Mouse (Mus musculus) heart, postnatal 14 days (tissue): ENCODE measurements around the gene Prpf8. TPM values are rescaled to one million over a fixed set of nuclear protein-coding genes. Genes with fewer than 3 reads are reported as not detected.
"Not testable (repeated sequence)": the region's sequence is repeated elsewhere in the genome, so short reads cannot be mapped to it uniquely, and the experiment has no call there.

Experiments used
- DNase-seq, 2 experiments: peaks; one replicate each; pipeline ENCODE4 v3.0.0; 2021 to 2022
- intact Hi-C: fragments of 180-260 bp; cut with DNase I; formaldehyde crosslinking; loops from one replicate; pipeline ENCODE4 v1.15.1; 2025
- long read RNA-seq, 2 experiments: library from polyadenylated mRNA; stranded (forward); transcript quantifications; one replicate each; pipeline ENCODE4 v2.0.0; 2021
- total RNA-seq, 2 experiments: library from RNA; stranded (reverse); gene quantifications; 2 replicates each; pipeline ENCODE4 v1.2.3; 2021

Prpf8 gene
- total RNA-seq = 10 to 100 TPM; 84.8 to 93.3 TPM
- long read RNA-seq, experiment 1, partial matches to known transcripts = 23 of 23 reads
- long read RNA-seq, experiment 1, other reads (novel, unspliced or antisense) = 0 of 23 reads
- long read RNA-seq, experiment 2, partial matches to known transcripts = 27 of 27 reads
- long read RNA-seq, experiment 2, other reads (novel, unspliced or antisense) = 0 of 27 reads

DNA sequence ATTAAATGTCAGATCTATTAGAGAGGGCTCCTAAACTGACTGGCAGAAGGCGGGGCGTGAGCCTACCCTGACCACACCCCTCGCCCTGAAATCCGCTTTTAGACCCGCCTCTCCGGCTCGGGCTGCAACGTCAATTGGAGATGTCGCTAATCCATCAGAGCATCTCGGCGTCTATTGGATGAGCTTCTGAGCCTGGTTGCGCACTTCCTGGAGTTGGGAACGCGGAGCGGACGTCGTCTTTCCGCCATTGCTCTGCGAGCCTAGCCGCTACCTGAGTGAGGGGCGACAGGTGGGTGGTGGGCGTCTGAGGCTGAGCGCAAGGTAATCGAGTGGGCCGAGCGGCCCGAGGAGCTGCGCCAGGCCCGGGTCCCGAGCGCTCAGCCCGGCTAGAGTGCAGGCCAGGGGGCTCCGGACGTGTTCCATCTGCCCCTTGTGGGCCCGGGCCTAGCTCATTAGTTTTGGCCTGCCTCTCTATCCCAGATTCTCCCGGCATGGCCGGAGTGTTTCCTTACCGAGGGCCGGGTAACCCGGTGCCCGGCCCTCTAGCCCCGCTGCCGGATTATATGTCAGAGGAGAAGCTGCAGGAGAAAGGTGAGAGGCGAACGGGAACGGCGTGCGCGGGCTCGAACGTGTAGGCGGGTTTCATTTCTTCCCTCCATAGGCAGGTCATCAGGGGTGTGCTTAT, at the start of gene Prpf8:
Gene Prpf8, plus strand, starts transcription at position 216 of the 685 bp plus-strand sequence.
- DNase-seq = peak; percentile 95 to 97
- intact Hi-C loops = loop anchor here (2.0 to 10.0 kb wide), 3 partner anchors 18 to 302 kb away; partner anchors contain the start of gene Wdr81

DNA sequence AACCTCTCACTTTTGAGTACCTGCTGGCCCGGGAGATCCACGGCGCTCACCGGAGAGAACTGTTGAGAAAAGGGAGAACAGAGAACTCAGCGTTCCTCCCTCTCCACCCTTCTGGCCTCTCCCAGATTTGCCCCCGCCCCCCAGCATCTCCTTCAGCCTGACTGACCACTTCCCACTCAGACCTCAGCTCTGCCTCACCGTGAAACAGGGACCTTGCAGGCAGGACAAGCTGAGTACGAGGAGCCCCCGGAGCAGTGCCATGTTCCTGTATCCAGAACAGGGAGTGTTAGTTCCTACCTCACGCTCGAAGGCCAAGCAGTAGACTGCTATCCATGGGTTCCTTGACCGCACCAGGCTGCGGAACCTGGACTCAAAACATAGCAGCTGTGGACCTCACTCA, 48.4 kb upstream of the Prpf8 start:
- intact Hi-C loops = no loop called here
- DNase-seq = no peak

DNA sequence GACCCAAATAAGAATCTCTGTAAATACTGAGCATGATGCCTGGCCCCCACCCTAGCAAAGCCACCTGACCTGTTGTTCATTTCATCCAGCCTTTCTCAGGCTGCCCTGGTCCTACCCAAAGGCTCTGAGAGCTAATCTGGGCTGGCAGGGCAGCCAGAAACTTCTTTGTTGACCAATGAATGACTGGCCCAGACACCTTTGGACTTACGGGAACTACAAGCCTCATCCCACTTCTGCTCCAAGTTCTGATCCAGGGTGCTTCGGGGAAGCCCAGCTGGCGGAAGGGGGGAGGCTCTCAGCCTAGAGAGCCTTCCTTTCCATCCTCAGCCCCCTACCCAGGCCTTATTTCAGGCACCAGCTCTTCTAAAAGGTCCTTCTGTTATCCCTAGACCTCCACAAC, 47.8 kb upstream of the Prpf8 start:
- no peak for DNase-seq
- intact Hi-C loops = no loop called here

DNA sequence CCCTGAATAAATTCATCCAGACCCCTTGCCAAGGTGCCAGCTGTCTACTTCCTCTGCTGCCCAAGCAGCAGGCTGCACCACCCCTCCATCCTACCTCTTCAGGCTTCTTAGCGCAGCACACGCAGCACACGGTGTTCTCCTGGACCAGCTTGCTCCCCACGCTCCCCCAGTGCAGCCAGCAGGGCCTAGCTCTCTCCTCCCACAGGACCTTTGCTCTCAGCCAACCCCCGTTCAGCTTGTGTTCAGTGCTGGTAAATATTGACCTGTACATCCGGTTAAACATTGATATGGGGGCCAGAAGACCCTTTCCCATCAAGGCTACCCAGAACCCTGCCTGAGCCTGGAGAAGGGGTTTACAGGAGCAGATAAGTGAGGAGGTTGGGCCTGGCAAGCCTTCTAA, 47.3 kb upstream of the Prpf8 start, which contains the start of gene Serpinf2:
Gene Serpinf2, minus strand, starts transcription at position 229 of the 400 bp plus-strand sequence.
- intact Hi-C loops = no loop called here
- no peak for DNase-seq

DNA sequence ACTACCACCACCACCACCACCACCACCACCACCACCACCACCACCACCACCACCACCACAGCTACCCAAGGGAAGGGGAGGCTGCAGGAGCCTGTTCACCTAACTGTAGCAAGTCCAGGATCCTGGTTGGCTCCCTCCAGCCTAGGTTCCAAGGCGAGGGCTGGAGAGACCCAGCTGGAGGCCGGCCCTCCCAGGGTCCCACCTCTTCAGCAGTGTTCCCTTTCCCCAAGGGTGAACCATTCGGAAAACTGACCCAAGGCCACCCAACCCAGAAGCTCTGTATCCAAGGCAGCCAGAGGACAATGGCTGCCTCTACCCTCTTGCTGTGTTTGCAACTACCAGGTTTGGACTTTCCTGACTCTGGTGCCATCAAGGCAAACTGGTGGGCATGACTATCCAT, 46.7 kb upstream of the Prpf8 start:
- intact Hi-C loops = no loop called here
- DNase-seq = no peak

DNA sequence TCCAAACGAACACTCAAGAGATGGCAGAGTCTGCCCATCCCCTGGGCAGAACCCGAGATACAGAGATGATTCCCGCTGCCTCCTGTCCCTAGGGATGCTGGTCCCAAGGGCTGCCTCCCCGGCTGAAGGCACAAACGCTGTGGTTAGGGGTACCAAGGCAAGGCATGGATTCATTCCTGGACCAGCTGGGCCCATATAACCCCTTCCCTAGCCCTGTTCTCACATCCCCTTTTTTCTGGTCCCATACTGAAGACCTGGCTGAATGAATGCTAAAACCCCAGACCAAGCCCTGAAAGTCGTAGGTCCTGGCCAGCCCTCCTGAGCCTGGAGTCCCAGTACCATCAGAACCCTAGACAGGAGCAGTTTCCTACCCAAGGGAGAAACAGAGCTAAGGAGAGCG, 45.6 kb upstream of the Prpf8 start:
- intact Hi-C loops = no loop called here
- no peak for DNase-seq

DNA sequence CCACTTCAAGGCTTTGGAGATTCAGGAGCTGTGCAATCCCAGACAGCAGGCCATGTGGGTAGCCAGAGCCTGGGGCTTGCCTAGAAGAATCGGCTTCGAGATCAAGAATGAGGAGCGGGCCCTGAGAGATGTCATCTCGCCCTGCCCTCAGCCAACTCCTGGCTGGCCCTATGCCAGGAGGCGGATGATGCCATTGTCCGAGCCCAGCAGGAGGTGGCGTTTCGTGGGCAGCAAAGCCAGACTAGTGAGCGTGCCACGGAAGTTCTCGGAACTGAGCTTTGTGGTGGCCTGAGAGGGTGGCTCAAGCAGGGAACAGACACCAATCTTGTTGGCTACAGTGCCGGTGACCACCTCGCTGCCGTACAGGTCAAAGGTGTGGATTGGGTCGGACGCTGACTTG, 45.0 kb upstream of the Prpf8 start:
- intact Hi-C loops = no loop called here
- no peak for DNase-seq

DNA sequence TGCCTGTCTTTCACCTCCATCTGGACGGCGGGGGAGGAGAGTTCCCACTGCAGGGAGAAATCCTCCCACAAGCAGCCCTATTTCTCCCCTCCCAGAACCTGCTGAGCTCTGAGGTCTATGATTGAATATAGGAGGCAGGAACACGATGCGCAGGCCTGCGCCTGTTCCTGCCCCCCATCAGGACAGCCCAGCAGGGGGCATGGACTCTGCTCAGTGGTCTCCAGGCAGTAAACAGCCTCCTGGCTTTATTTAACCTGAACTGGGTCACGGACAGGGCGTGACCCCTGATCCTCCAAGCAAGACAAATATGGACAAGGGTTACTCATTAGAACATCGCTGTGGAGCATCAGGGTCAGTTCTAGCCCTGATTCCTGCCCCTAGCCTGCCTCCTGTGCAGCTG, 42.9 kb upstream of the Prpf8 start:
- no peak for DNase-seq
- intact Hi-C loops = no loop called here

DNA sequence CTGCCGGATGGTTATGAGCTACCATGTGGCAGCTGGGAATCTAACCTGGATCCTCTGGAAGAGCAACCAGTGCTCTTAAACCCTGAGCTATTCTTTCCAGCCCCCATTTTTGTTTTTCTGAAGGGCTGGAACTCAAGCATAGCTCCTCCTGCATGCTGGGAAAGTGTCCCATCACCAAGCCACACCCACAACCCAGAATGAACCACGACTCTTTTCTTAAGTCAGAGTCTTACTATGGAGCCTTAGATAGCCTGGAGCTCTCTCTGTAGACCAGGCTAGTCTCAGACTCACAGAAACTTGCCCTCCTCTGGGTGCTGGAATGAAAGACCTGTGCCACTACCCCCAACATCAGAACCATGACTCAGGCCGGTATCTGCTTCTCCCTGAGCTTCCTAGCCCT, 38.0 kb upstream of the Prpf8 start:
- intact Hi-C loops = no loop called here
- no peak for DNase-seq

DNA sequence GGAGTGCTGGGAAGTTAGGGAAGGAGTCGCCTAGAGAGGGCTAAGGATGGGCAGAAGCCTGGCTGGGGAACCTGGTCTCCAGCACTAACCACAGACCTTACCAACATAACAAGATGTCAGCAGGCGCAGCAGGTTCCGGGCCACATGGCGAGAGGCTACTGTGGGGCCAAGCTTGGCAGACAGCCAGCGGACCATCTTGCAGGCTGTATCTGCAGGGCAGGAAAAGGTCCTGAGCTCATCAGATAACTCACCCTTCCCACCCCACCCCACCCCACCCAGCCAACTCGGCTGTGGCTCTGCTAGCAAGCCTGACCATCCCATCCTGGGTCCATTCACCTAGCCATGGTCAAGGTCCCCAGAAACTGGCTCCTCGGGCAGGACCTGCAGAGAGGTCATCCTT, 36.9 kb upstream of the Prpf8 start:
- intact Hi-C loops = loop anchor here (5.0 kb wide), 3 partner anchors 38 to 123 kb away; partner anchors contain the start of gene Prpf8

DNA sequence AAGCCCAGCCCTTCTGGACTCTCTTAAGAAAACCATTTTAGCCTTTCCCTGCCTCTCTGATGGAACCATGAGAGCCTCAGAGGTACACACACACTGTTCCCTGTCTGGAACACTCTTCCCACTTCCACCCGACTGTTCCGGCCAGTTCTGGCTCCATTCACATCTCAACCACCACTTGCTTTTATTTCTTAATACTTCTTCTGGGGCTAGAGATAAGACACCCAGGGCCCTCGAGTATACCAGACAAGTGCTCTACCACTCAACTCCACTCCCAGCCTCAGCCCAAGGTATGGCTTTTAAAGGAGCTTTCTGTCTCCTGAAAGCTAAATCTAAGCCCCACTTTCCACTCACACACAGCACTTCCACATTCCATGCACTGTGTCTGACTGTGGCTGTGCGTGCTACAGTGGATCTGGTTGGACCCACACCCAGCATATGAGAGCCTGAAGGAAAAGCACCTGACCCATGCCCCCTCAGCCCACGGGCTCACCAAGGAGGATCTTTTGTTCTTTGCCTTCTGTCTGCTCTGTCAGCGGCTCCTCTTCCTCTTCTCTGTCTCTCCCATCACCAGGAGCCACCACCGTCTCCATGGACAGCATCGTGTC, 36.2 kb upstream of the Prpf8 start:
- intact Hi-C loops = loop anchor here (5.0 kb wide), 3 partner anchors 37 to 122 kb away; partner anchors contain the start of gene Prpf8
- DNase-seq = no peak

More for the DNA sequence above, 36.9 kb upstream of the Prpf8 start:
- DNase-seq = no peak

DNA sequence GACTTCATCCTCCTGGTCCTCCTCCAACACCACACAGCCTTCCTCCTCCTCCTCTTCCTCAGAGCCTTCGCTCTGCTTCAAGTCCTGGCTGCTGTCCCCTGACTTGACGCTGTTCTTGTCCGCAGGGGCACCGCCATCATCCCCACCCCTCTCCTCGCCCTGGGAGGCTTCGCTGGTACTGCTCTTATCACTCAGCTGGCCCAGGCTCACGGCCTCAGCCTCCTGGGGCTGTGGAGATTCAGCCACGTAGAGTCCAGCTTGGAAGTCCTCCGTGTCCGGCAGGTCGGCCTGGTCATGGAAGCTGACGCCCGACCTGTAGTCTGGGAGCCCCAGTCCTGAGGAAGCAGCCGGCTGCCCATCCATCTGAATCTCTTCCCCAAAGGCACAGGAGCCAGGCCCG, 35.7 kb upstream of the Prpf8 start:
- intact Hi-C loops = loop anchor here (5.0 kb wide), 3 partner anchors 36 to 121 kb away; partner anchors contain the start of gene Prpf8
- DNase-seq = no peak

DNA sequence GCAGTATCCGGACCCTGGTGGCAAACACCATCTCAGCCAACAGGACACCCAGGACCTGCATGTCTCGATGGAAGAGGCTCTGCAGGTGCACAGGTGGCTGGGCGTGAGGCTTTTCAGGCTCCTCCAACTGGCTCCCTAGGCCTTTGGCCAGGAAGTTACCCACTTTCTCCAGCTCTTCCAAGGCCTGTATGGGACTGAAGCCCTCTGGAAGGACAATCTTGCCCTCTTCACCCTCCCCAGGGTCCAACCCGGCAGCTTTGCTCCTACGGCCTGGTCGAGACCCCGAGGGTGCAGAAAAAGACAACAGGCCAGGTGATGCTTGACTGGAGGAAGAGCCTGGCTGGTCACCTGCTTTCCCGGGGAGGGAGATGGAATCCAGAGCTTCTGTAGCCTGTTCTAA, 34.5 kb upstream of the Prpf8 start:
- DNase-seq = no peak
- intact Hi-C loops = loop anchor here (5.0 kb wide), 3 partner anchors 35 to 120 kb away; partner anchors contain the start of gene Prpf8

DNA sequence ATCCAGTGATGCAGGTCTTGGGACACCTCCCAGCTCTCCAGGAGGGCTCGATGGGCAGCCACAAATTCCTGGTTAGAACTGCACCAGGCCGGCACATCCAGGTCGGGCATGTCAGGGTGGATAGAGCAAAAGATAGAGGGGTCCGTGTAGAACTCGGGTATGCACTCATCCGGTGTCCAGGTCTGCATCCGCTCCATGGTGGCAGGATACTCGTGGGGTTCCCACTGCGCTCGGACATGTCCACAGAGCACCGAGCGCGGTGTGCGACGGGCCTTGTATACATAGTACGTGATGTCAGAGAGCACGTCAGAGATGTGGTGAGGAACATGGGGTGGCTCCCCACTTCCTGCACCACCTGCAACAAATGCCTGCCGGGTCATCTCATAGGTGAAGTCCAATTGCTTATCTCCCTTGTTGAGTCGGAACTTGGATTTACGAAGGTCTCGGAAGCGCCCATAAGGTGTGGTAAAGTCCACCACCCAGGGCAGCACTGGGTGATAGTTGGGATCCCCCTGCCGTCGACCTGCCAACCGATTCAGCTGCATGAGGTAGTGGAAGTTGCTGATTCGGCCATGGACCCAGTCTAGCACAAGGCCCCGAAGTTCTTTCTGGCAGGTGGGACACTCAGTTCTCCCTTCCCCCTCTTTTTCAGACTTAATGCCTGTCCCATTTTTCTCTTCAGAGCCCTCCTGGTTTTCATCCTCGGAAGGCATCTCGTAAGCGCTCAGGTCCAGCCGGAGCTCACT, 33.6 kb upstream of the Prpf8 start:
- intact Hi-C loops = loop anchor here (5.0 kb wide), 3 partner anchors 34 to 119 kb away; partner anchors contain the start of gene Prpf8
- DNase-seq = no peak

DNA sequence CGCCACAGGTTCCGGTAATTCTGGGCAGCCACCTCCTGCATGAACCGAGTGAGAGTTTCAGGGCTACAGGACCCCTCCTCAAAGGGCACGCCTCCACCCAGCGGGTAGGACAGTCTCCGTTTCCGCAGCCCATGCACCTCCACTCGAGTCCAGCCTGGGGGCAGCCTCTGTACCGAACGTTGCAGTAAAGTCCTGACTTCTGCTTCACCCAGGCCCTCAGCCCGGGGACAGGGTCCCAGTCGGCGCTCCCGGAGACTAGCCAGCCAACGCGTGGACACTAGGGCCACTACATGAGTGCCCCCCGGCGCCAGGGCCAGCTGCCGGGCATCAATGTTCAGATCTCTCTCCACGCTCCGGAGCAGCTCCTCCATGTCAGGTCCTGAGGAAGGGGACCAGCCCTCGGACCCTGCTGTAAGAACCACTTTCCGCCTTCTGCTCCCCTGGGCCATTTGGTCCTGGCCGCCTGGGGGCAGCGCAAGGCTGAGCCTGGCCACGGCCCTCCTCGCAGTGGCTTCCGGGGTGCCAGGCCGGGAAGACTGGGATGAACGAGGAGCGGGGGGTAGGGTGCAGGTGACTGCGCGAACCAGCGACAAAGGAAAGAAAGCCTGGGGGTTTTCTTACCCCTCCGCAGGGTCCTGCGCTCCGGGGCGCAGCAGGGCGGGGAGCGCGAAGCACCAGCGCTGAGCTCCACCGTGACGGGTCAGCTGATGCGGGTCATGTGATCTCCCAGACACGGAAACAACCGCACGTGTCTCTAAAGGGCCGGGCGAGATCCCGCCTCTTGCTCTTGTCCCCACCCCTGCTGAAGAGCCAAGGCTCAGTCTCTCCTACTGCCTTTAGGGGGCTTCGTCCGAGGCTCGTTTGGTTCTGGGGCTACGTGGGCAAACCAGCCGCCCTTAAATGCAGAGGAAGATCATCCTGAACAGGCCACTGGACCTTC, 32.4 kb upstream of the Prpf8 start, which contains the start of gene Wdr81:
Gene Wdr81, minus strand, starts transcription at position 727 of the 940 bp plus-strand sequence.
- intact Hi-C loops = loop anchor here (5.0 kb wide), 3 partner anchors 33 to 118 kb away; partner anchors contain the start of gene Prpf8
- DNase-seq = peak; percentile 84 to 88

DNA sequence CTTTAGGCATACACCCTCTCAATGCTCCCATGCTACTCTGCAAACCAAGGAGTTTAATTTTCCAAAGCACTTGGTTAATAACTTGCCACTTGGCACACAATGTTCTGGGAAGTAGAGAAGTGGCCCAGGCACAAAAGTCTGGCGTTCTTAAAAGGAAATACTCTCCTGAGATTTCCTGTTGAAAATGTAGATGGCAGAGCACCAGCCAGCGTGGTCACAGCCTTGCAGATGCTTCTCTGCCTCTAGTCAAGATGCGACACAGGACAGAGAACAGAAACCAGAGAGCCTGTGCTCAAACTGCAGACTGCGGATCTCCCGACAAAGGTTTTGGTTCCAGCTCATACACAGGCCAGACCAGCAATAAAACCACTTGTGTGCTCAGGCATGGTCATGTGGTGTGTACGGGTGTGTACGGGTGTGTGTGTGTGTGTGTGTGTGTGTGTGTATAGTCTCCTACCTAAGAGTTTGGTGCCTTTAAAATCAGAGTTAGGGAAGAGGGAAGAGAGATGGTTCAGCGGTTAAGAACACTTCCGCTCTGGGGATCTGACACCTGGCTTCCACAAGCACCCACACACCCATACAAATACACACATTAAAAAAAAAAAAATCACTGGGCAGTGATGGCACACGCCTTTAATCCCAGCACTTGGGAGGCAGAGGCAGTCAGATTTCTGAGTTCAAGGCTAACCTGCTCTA, 31.4 kb upstream of the Prpf8 start:
- no peak for DNase-seq

DNA sequence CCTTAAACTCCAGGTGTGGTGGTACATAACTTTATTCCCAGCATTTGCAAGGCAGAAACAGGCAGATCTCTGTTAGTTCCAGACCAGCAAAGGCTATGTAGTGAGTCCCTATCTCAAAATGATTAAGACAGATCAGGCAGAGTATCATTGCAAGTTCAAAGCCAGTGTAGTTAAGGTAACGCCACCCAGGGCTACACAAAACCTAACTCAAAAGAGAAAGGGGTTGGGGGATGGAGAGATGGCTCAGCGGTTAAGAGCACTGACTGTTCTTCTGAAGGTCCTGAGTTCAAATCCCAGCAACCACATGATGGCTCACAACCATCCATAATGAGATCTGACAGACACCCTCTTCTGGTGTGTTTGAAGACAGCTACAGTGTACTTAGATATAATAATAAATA, 30.6 kb upstream of the Prpf8 start:
- DNase-seq, intact Hi-C loops: not testable (repeated sequence)

More for the DNA sequence above, 31.4 kb upstream of the Prpf8 start:
- intact Hi-C loops = no loop called here

DNA sequence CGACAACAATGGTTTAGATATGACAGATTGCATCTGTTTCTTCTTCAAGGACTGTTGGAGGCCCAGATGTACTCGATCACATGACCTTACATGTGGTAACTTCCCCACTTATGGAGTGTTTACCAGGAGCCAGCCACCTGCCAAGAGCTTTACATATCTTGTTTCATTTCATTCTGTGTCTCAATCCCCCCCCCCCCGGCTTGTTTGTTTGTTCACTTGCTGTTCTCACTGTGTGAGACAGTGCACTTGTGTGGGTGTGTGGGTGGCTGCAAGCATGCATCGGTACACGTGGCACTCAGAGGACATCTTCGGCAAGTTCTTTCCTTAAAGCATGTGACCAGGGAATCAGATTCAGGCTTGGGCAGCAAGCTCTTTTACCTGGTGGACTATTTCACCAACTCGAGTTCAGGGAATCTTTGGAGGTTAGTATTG, 30.2 kb upstream of the Prpf8 start:
- intact Hi-C loops = no loop called here
- DNase-seq = no peak

DNA sequence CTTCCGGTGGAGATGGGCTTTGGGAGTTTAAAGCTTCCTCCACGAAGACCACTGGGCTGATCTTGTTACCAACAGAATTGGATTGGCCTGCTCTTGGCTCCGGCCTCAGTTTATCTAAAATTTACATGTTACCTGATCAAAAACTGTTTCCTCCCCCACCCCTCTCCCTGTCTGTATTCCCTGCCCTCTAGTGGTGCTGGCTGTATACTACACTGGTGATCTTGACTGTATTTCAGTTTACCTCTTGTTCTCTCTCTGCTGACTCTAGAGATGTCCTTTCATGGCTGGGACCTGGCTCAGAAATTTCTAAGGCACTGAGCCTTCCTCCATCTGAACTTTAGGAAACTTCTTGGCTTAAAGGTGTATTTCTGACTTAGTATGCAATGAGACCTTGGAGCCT, 28.4 kb upstream of the Prpf8 start:
- DNase-seq = peak in 1 of 2 experiments; percentile 57
- intact Hi-C loops = no loop called here
